Mouse (Mus musculus) left cerebral cortex, postnatal 10 days (tissue): ENCODE measurements around the gene Ezh1. TPM values are rescaled to one million over a fixed set of nuclear protein-coding genes. Genes with fewer than 3 reads are reported as not detected.

Source experiments
- DNase-seq, 2 experiments: peaks; one replicate each; pipeline ENCODE4 v3.0.0; 2021 to 2022; ENCODE audit warnings: low spot score in 2 of 2, mixed read lengths in 1 of 2; ENCODE audit errors: extremely low spot score in 1 of 2
- intact Hi-C: fragments of 180-260 bp; cut with DNase I; formaldehyde crosslinking; loops from one replicate; pipeline ENCODE4 v1.15.1; 2025
- total RNA-seq, 2 experiments: library from RNA; stranded (reverse); gene quantifications; 2 replicates each; pipeline ENCODE4 v1.2.3; 2021

Ezh1 gene
- total RNA-seq, 2 experiments from 2014 or later: 26.4 to 28.3 TPM

DNA sequence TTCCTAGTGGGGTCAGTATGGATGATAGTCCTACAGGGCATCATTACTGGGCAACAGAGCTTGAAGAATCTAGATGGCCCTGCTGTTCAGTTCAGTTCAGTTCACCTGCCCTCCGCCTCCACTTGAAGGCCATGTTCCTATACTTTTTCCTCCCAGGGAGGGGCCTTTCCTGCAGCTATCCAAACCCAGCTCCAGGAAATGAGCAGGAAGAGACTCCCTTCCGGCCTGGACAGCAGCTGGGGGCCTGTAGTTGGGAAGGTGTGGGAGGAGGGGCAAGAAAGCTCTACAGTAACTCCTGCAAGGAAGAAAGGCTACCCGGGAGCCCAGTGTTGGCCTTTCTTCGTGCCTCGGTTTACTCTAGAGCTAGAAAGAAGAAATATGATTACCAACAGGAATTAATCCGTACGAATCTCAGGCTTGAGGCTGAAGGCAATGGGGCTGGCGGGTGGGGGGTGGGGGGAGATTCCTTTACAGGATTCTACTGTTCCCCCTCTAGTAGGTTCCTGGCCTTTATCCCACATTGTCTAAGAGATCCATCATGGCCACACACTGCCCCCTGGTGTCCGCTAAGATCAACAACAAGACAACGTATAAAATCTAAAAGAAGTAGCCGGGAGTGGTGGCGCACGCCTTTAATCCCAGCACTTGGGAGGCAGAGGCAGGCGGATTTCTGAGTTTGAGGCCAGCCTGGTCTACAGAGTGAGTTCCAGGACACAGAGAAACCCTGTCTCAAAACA is 22.2 kb upstream of the Ezh1 start:
- DNase-seq: peak; percentile 49 to 76

DNA sequence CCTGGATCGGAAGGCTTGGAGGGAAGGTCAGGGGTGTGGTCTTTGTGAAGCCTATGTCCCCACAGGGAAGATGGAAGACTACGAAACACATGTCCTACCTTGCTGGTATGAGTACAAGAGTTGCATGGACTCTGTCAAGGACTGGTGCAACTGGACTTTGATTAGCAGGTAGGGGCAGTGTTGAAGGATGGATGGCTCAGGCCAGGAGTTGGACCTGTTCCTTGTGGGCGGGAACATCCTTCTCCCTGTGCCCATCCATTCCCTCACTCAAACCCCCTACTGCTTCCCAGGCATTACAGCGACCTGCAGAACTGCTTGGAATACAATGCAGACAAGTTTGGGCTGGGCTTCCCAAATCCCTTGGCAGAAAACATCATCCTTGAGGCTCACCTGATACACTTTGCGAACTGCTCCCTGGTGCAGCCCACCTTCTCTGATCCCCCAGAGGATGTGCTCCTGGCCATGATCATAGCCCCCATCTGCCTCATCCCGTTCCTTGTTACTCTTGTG is 21.3 kb upstream of the Ezh1 start:
- intact Hi-C loops: loop anchor here (5.0 kb wide), 1 partner anchor 35 kb away; no protein-coding TSS in a partner anchor
- DNase-seq: no peak

More for the DNA sequence above, 22.2 kb upstream of the Ezh1 start:
- intact Hi-C loops: loop anchor here (5.0 kb wide), 1 partner anchor 36 kb away; no protein-coding TSS in a partner anchor

DNA sequence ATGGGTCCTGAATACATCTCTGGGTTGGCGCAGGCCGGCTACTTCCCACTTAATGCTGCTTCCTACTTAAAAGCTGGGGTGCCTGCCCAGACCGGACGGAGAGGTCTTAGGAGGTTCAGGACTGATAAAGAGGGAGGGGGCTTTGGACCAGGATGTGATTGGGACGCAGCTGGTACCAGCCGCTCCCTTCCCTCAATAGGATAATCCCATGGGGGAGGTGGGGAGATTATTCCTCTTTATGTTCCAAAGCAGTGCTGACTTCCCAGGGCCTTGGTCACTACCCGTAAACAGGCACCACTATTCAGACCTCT is 20.4 kb upstream of the Ezh1 start:
- DNase-seq: no peak
- intact Hi-C loops: loop anchor here (5.0 kb wide), 1 partner anchor 34 kb away; no protein-coding TSS in a partner anchor

DNA sequence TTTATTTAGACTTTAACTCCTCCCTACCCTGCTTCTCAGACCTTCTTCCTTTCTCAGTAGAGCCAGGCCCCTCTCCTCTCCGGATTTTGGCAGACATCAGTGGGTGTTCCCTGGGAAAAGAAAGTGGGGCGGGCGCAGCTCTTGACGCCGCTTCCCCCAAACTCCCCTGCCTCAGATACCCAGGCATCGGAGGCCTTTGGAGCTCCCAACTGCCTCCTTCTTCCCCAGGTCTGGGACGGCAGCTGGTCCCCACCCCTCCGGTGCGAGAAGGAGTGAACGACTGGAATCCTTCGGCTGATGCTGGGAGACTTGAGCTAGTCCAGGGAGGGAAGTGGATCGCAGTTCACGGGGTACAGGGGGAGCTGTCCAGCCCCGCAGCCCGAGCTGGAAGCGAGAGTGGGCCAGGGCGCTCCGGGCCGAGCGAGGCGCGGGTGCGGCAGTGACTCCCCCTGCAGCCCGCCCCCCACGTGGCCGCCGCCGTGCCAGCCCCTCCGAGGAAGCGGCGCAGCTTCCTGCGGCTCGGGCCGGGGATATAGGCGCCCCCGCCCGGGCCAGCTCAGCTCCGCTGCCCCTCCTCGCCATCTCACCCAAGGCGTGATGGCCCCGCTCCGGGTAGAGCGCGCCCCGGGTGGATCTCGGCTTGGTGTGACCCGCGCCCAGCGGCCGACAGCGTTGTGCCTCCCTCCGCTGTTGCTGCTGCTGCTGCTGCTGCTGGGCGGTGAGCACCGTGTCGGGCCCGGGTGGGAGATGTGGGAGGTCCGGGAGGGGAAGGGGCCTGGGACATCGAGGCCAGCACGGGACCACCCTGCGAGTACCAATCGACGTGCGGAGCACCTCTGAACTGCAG is 19.8 kb upstream of the Ezh1 start, which contains the start of gene Ramp2:
Ramp2 (plus strand) TSS at position 174 of the 847 bp plus-strand sequence.
- intact Hi-C loops: loop anchor here (5.0 kb wide), 1 partner anchor 34 kb away; no protein-coding TSS in a partner anchor
- DNase-seq: peak in 1 of 2 experiments; percentile 88

DNA sequence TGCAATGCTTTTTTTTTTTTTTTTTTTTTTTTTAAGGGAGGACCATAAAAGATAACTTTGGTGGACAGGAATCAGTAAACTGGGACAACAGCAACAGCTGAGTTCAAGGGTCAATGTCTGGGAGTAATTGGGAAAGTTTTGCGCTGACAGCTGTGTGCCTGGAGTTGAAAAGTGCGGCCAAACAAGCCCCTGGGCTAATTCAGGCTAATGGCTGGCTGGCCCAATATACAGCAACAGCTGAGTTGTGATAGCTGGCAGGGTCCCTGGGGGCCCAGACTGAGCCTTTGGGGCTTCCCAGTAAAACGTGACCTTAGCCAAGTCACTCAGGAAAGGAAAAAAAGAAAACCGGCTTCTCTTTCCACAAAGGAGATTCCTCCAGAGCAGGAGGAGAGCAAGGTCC is 18.8 kb upstream of the Ezh1 start:
- intact Hi-C loops: loop anchor here (5.0 kb wide), 1 partner anchor 33 kb away; no protein-coding TSS in a partner anchor
- no peak for DNase-seq

DNA sequence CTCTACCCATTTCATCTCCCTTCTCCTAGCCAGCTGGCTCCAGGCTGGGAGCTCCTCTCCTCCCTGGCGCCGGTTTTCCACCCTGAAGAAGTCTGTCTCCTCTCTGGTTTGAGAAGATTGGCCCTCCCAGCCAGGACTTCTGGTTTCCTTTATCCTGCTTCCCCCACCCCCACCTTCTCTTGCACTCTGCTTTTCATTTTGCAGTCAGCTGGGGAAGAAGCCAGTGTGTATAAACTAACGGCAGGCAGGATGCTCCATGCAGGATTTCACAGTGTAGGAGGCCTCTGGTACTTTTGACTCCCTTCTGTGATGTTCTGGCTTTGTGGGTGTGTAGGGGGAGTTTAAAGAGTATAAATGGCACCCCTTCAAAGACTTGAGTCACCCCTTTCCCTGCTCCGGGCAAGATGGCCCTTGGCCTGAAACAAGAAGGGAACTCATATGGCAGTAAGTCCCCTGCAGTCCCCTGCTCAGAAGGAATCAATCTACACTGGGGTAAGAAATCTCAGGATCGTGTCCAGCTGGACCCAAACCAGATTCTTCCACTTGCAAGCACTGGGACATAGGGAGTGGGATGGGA is 11.9 kb upstream of the Ezh1 start:
- no peak for DNase-seq
- intact Hi-C loops: no loop called here

DNA sequence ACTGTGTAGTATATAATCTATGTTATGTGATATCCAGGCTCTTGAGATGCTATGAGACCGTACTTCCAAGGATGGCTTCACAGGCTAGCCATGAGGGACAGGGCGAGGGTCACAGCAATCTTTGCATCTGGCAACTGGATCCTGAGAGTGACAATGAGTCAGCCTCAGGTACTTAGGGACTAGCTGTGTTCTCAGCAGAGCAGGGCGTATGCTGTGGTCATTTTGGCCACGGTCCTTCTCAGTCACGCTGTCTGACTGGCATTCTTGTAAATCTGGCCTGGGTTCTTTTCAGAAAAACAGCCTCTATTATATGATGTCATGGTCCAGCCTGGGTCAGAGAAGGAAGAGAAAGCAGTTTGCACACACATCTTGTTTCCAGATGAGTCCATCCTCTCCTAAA is 10.5 kb upstream of the Ezh1 start:
- DNase-seq: no peak
- intact Hi-C loops: no loop called here

DNA sequence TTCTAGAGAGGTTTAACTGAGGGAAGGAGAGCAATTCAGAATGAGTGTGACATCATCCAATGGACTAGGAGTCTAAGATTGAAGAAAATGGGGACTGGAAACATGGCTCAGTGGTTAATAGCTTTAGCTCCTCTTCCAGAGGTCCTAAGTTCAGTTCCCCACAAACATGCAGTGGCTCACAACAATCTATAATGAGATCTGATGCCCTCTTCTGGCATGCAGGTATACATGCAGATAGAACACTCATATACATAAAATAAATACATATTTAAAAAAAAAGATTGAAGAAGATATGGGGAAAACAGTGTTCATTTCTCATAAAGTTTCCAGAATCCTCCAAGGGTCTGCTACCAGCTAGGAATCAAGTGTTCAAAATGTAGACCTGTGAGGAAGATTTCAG is 9.2 kb upstream of the Ezh1 start:
- DNase-seq: no peak
- intact Hi-C loops: no loop called here

DNA sequence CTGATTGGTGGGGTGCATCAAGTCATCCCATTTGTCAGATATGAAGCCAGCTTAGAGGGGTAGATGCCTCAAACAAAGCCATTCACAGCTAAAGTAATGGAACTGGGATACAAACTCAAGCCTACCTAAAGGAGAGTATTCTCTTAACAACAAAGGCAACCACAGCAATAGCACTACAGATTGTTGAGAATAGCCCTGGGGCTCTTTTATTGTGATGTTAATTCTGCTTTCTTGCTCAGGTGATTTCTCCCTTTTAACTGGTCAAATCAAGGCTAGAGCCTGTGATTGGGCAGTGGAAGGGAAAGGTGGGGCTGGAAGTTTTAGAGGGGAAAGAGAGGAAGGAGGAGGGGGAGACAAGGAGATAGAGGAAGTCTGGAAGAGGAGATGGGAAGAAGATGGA is 7.9 kb upstream of the Ezh1 start:
- no peak for DNase-seq
- intact Hi-C loops: no loop called here

DNA sequence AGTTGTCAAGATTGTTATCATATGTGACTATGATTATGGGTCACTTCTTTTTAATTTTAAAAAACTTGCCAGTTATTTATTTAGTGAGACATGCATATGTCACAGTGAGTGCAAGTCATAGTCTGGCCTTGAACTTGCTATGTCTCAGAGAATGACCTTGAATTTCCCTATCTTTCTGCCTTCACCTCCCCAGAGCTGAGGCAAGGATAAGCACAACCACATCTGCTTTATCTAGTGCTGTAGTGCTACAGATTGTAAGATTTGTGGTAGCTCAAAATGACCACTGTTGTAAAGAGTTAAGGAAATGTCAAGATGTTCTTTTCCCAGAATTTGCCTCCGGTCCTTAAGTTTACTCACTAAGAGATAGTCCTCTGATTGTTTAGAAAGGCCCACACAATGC is 7.0 kb upstream of the Ezh1 start:
- intact Hi-C loops: no loop called here
- DNase-seq: no peak

DNA sequence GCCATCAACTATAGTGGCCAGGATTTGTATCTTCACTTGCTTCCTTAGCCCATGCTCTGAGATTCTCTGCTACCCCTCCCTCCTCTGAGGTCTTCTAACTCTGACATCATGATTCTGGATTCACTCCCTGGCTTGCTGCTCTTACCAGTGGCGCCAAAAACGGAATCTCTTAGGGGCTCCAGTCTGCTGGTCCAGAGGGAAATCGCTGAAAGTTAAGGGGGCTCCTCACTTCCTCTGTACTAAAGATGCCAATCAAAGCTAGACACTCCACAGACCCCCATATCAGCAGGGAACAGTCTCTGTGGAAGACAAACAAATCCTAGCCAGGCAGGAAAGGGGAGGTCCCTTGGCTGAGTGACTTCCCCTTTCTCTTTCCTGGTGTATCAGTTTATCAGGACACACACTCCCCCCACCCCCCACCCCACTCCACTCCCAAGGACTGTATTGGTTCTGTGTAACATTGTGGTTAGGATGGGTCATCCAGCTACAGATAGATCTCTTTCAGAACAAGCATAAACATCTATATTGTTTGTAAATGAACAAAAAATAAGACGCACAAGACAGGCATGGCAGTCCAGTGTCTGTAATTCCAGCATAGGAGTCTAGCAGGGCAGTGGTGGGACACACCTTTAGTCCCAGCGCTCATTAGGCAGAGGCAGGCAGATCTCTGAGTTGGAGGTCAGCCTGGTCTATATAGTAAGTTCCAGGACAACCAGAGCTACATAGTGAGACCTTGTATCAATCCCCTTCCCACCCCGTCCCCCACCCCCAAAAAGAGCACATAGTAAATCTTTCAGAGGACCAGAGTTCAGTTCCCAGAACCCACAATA is 6.0 kb upstream of the Ezh1 start:
- DNase-seq: no peak
- intact Hi-C loops: no loop called here

DNA sequence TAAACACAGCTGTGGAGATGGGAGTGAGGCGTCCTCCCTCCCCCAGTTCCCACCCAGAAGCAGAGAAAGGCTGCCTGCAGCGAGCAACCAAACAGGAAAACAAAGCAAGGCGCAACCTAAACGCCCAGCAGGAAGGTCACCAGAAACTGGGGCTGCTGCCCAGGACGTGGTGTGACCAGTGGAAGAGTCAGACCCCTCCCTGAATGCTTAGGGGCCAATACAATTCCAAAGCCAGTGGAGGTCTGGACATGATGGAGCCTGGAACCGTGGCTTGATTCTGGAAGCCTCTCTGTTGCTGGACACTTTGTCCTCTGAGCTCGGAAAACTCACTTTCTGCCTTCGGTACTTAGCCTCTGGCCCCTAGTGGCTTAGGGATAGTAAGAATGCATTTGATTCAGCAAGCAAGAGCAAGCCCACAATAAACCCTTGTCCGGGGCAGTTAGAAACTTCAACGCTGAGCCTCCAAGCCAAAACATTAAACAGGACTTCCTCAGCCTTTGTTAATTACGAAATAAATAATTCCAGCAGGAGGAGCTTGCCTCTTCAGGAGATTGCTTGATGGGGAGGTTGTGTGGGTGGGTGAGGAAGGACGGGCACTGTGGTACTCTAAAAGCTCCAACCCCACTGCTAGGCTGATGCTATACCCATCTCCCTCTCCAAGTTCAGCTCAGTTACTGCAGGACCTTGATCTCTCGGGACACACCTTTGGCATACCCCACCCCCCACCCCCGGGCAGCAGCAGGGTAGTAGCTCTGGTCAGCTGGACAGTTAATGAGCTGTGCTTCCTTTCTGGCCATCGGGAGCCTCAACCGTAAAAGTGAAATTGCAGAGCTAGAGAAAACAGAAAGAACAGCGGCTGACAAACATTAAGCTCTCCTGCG is 5.0 kb upstream of the Ezh1 start:
- intact Hi-C loops: no loop called here
- peak in 1 of 2 experiments; percentile 87 for DNase-seq

DNA sequence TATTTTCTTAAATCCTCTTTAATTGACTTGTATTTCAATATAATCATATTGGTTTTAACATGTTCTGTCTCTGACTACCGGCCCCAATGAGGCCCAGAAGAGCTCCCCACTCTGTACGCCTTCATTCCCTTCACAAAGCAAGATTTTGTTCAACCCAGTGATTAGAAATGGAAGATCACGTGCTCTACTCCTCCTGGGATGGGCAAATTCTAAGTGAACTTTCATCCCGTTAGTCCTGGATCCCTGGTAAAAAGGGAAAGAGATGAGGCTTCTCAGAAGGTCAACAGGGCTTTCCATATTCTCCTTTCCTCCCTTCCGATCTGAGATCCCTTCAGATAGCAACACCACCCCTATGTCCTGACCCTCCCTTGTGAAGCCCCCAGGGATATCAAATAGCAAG is 4.3 kb upstream of the Ezh1 start:
- DNase-seq: no peak
- intact Hi-C loops: no loop called here

DNA sequence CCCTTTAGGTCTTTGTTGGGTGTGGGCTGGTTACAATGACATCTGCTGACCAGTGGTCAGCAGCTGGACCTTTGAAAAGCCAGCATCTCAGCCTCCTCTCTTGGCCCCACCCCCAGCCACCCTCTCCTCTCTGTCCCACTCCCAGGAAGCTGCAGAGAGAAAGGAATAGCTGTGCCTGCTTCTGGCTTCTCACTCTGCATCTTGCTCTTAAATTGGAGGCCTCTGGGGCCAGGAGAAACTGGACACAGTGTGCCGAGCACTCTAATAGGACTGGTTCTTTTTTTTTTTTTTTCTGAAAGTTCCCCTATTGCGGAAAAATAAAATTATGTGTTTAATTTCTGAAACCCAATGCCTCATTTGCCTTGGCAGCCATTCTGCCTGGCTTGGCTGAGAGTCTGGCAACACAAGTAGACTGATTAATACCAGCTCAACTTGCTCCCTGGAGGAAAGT is 3.8 kb upstream of the Ezh1 start:
- DNase-seq: peak in 1 of 2 experiments; percentile 56
- intact Hi-C loops: no loop called here

DNA sequence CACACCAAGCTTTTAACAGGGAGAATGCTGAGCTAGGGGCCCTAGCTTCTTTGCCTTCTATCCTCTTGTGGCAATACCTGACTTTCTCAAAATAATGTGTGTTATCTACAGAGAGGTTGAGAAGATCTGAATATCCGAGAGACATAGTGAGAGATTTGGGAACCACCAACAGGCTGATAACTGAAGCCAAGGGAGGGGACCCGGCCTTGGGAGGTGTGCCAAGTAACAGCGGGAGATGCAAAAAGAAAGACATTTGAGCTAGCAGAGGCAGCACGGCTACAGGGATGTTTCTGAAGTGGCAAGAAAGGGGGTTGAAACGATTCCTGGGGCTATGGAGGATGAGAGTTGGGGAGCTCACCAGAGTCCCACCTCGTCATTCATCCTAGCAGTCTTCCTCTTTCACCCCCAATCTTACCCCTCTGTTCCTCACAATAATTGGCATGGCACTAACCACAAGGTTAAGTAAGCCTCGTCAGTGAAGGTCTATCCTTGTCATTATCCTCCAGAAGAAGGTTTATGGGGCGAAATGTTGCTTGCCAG is 3.2 kb upstream of the Ezh1 start:
- intact Hi-C loops: no loop called here
- DNase-seq: peak in 1 of 2 experiments; percentile 82

DNA sequence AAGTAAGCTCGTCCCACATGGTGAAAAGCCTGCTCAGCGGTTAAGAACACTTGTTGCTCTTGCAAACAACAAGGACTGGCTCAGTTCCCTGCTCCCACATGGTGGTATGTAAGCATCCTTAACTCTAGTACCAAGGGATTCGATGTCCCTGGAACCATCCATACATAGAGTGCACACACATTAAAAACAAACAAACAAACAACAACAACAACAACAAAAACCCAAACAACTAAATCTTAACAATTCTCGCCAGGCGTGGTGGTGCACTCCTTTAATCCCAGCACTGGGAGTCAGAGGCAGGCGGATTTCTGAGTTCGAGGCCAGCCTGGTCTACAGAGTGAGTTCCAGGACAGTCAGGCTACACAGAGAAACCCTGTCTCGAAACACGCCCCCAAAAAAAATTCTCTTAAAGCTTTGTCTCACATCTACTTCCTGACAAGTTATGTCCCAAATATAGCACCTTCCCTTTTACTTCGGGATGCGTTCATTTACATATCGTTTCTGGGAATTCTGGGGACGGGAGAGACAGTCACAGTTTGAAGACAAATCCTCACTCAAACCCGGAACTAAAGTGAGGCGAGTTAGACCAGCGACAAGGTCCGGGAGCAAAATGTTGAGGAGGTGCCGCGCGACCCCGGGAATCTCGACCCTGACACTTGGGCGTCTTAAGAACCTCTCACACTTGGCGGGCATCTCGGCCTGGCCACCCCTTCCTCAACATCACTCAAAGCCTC is 765 bp downstream of the Ezh1 start:
- intact Hi-C loops: no loop called here
- no peak for DNase-seq

DNA sequence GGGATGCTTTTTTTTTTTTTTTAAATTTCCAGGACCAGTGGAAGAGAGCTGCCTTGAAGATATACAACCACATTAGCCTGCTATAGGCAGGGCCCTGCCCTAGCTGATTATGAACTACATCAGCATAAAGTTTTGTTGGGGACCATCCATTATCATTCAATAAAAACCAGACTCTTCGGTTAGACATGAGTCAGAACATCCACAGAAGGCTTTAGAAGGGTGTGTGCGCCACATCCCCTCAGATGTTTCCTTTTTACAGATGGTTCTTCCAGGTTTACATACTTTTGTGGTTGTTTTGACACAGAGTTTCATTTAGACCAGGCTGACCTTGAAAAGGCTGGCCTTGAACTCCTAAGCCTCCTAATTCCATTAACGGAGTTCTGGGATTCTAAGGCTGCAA is 1.9 kb downstream of the Ezh1 start:
- intact Hi-C loops: no loop called here
- no peak for DNase-seq
